In genomic region chr17:45478234-45478825, GRCm38 (mm10) we compare ENCODE assay signal across 9 mouse cellular contexts. TPM values are rescaled to one million over a fixed set of nuclear protein-coding genes. Genes with fewer than 3 reads are reported as not detected.
DNase-seq lines count a peak whose midpoint lies in the region; ATAC-seq and TF ChIP-seq lines count a peak whose summit lies in the region.
"Had no signal": no experiment of that assay in that cellular context is flagged by ENCODE, and none has a peak within 500 bp of the region (broad histone marks: within the 10 kb centered on the region; RNA-seq: fewer than 3 reads in every experiment).

No protein-coding gene starts in this region.

- 10% methylated on average over 12 of the region's 12 CpGs for WGBS in kidney, postnatal 0 days
- 5% methylated on average over 12 of the region's 12 CpGs for WGBS in liver, embryonic 12.5 days (ENCODE audit: insufficient replicate concordance)
- 28% methylated on average over 12 of the region's 12 CpGs for WGBS in neural tube, embryonic 11.5 days

- no peak for TF ChIP-seq POLR2A in testis, adult 2 months (IDR thresholded peaks at IDR 0.05; ENCODE audit: control insufficient read depth, low read depth, low read length)

- H3K27ac ChIP-seq in kidney, postnatal 0 days: no peak overlapping the region
- H3K27ac ChIP-seq in liver, embryonic 12.5 days: no peak overlapping the region
- no peak overlapping the region for H3K27ac ChIP-seq in neural tube, embryonic 11.5 days (ENCODE audit: low read depth, low read length)
- no peak overlapping the region for H3K27ac ChIP-seq in testis, adult 2 months (ENCODE audit: control insufficient read depth, insufficient read depth, low read depth, low read length)
- H3K27ac ChIP-seq: embryonic facial prominence, embryonic 13.5 days had no signal

- peaks cover 5% of the 10 kb centered on the region; the same call in 1 of the 2 replicates for H3K27me3 ChIP-seq in kidney, postnatal 0 days (ENCODE audit: insufficient read depth, low read length)
- peaks cover 50% of the 10 kb centered on the region for H3K27me3 ChIP-seq in liver, embryonic 12.5 days (replicated peaks)
- 0 out of 2 replicates have a peak, but pooled peaks cover 4% of the 10 kb centered on the region for H3K27me3 ChIP-seq in neural tube, embryonic 11.5 days (ENCODE audit: control insufficient read depth, insufficient read depth, low read length)
- H3K27me3 ChIP-seq in testis, adult 2 months (ENCODE audit: control insufficient read depth, insufficient read depth, low read length): no peaks in the 10 kb centered on the region

- peak; percentile 96 for TF ChIP-seq CTCF in kidney, postnatal 0 days (IDR thresholded peaks at IDR 0.05; ENCODE audit: low read depth)
- TF ChIP-seq CTCF in testis, adult 2 months (IDR thresholded peaks at IDR 0.05; ENCODE audit: control insufficient read depth, insufficient read depth, insufficient replicate concordance, low read depth, low read length): peak; percentile 98

- peak; percentile 76 for DNase-seq in 416B (ENCODE audit: low read depth)
- DNase-seq in adrenal gland, adult 18-20 months (ENCODE audit: low spot score in 2 of 2): peak; percentile 82 to 85
- DNase-seq in embryo, embryonic 10 days (ENCODE audit: low spot score): peak; percentile 86
- DNase-seq in kidney, postnatal 0 days (ENCODE audit: low spot score): peak; percentile 75
- peak; percentile 86 for DNase-seq in neural tube, embryonic 11.5 days (ENCODE audit: low spot score)

- no peak overlapping the region for H3K9ac ChIP-seq in kidney, postnatal 0 days (ENCODE audit: low read depth, low read length)
- H3K9ac ChIP-seq in liver, embryonic 12.5 days: no peak overlapping the region
- no peak overlapping the region for H3K9ac ChIP-seq in neural tube, embryonic 11.5 days (ENCODE audit: low read length)
- H3K9ac ChIP-seq: embryonic facial prominence, embryonic 13.5 days had no signal

- H3K36me3 ChIP-seq in kidney, postnatal 0 days (ENCODE audit: insufficient read depth, low read length): no peaks in the 10 kb centered on the region
- no peaks in the 10 kb centered on the region for H3K36me3 ChIP-seq in liver, embryonic 12.5 days
- H3K36me3 ChIP-seq in neural tube, embryonic 11.5 days (ENCODE audit: control insufficient read depth, insufficient read depth, low read length): no peaks in the 10 kb centered on the region
- H3K36me3 ChIP-seq in testis, adult 2 months (ENCODE audit: control insufficient read depth, insufficient read depth, low read length): no peaks in the 10 kb centered on the region; the same call in 1 of the 2 replicates
- H3K36me3 ChIP-seq: embryonic facial prominence, embryonic 13.5 days had no signal

- H3K9me3 ChIP-seq in kidney, postnatal 0 days (replicated peaks; ENCODE audit: low read length): no peaks in the 10 kb centered on the region
- H3K9me3 ChIP-seq in liver, embryonic 12.5 days (replicated peaks): no peaks in the 10 kb centered on the region
- no peaks in the 10 kb centered on the region for H3K9me3 ChIP-seq in neural tube, embryonic 11.5 days (ENCODE audit: control insufficient read depth, low read length)
- H3K9me3 ChIP-seq: embryonic facial prominence, embryonic 13.5 days had no signal

- H3K4me2 ChIP-seq in kidney, postnatal 0 days (ENCODE audit: low read length): no peak overlapping the region
- peak overlapping the region; percentile 33 for H3K4me2 ChIP-seq in liver, embryonic 12.5 days
- H3K4me2 ChIP-seq in neural tube, embryonic 11.5 days (ENCODE audit: low read depth): no peak overlapping the region
- H3K4me2 ChIP-seq: embryonic facial prominence, embryonic 13.5 days had no signal

- peak; percentile 76 for ATAC-seq in granulocyte monocyte progenitor cell, adult 5-6 weeks (replicated peaks; ENCODE audit: poor library complexity, severe bottlenecking)
- ATAC-seq in kidney, postnatal 0 days (replicated peaks; ENCODE audit: low FRiP score, low read depth): 0 out of 2 replicates have a peak, but pooled peaks have one; percentile 36
- ATAC-seq in liver, embryonic 12.5 days: no peak
- peak; percentile 54 for ATAC-seq in neural tube, embryonic 11.5 days (ENCODE audit: insufficient read depth, low FRiP score, low TSS enrichment)

- no peak overlapping the region for H3K4me3 ChIP-seq in kidney, postnatal 0 days (replicated peaks; ENCODE audit: low read depth, low read length)
- H3K4me3 ChIP-seq in liver, embryonic 12.5 days: no peak overlapping the region
- no peak overlapping the region for H3K4me3 ChIP-seq in neural tube, embryonic 11.5 days (ENCODE audit: low read depth, low read length)
- H3K4me3 ChIP-seq in testis, adult 2 months (ENCODE audit: control insufficient read depth, low read depth, low read length): no peak overlapping the region
- H3K4me3 ChIP-seq: embryonic facial prominence, embryonic 13.5 days had no signal

- no peaks in the 10 kb centered on the region for H3K4me1 ChIP-seq in kidney, postnatal 0 days (replicated peaks; ENCODE audit: insufficient read depth, low read length)
- H3K4me1 ChIP-seq in liver, embryonic 12.5 days: peaks cover 7% of the 10 kb centered on the region; the same call in 1 of the 2 replicates
- no peaks in the 10 kb centered on the region; the same call in 1 of the 2 replicates for H3K4me1 ChIP-seq in neural tube, embryonic 11.5 days (ENCODE audit: control insufficient read depth, insufficient read depth, low read length)
- H3K4me1 ChIP-seq in testis, adult 2 months (ENCODE audit: control insufficient read depth, insufficient read depth, low read length): peaks cover 11% of the 10 kb centered on the region

RNA-seq across cellular contexts. Expression of gene Spats1, which starts 3.1 kb away (rescaled TPM):
- not detected for total RNA-seq in adrenal gland, adult 18-20 months (2021)
- not detected in 2 replicates for total RNA-seq in granulocyte monocyte progenitor cell, adult 5-6 weeks (2014; fragmentation: Nextera tagmentation)
- 0.10 TPM in 1 of 2 replicates, not detected in the other for total RNA-seq in granulocyte monocyte progenitor cell, adult 5-6 weeks (2017)
- 0.17 and 0.39 TPM in 2 replicates for polyA plus RNA-seq in kidney, postnatal 0 days (2015; fragmentation: Nextera tagmentation; extraction: Ambion mirVana)
- 0.24 and 0.26 TPM in 2 replicates for polyA plus RNA-seq in liver, embryonic 12.5 days (2016; fragmentation: Nextera tagmentation; extraction: Ambion mirVana)
- 0.48 and 0.51 TPM in 2 replicates for polyA plus RNA-seq in neural tube, embryonic 11.5 days (2014; fragmentation: Nextera tagmentation; extraction: Ambion mirVana)
- polyA plus RNA-seq in testis, adult 2 months (2012; rRNA removed): 22.7 and 23.3 TPM in 2 replicates

RNA-seq across cellular contexts. Expression of gene Aars2, which starts 28.3 kb away (rescaled TPM):
- total RNA-seq in adrenal gland, adult 18-20 months (2021): 10 to 100 TPM; 15.8 to 17.3 TPM
- 5.5 and 7.3 TPM in 2 replicates for total RNA-seq in granulocyte monocyte progenitor cell, adult 5-6 weeks (2014; fragmentation: Nextera tagmentation)
- 8.3 and 12.1 TPM in 2 replicates for total RNA-seq in granulocyte monocyte progenitor cell, adult 5-6 weeks (2017)
- 11.5 and 13.8 TPM in 2 replicates for polyA plus RNA-seq in kidney, postnatal 0 days (2015; fragmentation: Nextera tagmentation; extraction: Ambion mirVana)
- 13.6 and 13.9 TPM in 2 replicates for polyA plus RNA-seq in liver, embryonic 12.5 days (2016; fragmentation: Nextera tagmentation; extraction: Ambion mirVana)
- polyA plus RNA-seq in neural tube, embryonic 11.5 days (2014; fragmentation: Nextera tagmentation; extraction: Ambion mirVana): 18.6 and 19.0 TPM in 2 replicates
- 19.3 and 23.4 TPM in 2 replicates for polyA plus RNA-seq in testis, adult 2 months (2012; rRNA removed)

RNA-seq across cellular contexts. Expression of gene Cdc5l, which starts 44.8 kb away (rescaled TPM):
- total RNA-seq in adrenal gland, adult 18-20 months (2021): 10 to 100 TPM; 39.9 to 40.9 TPM
- 61.9 and 82.9 TPM in 2 replicates for total RNA-seq in granulocyte monocyte progenitor cell, adult 5-6 weeks (2014; fragmentation: Nextera tagmentation)
- total RNA-seq in granulocyte monocyte progenitor cell, adult 5-6 weeks (2017): 118 and 137 TPM in 2 replicates
- 47.4 and 48.7 TPM in 2 replicates for polyA plus RNA-seq in kidney, postnatal 0 days (2015; fragmentation: Nextera tagmentation; extraction: Ambion mirVana)
- 39.3 and 40.2 TPM in 2 replicates for polyA plus RNA-seq in liver, embryonic 12.5 days (2016; fragmentation: Nextera tagmentation; extraction: Ambion mirVana)
- 84.0 and 84.4 TPM in 2 replicates for polyA plus RNA-seq in neural tube, embryonic 11.5 days (2014; fragmentation: Nextera tagmentation; extraction: Ambion mirVana)
- 9.3 and 9.8 TPM in 2 replicates for polyA plus RNA-seq in testis, adult 2 months (2012; rRNA removed)

RNA-seq across cellular contexts. Expression of gene Tcte1, which starts 44.9 kb away (rescaled TPM):
- total RNA-seq in adrenal gland, adult 18-20 months (2021): not detected
- total RNA-seq in granulocyte monocyte progenitor cell, adult 5-6 weeks (2014; fragmentation: Nextera tagmentation): not detected in 2 replicates
- total RNA-seq in granulocyte monocyte progenitor cell, adult 5-6 weeks (2017): not detected in 2 replicates
- polyA plus RNA-seq in kidney, postnatal 0 days (2015; fragmentation: Nextera tagmentation; extraction: Ambion mirVana): 0.07 and 0.15 TPM in 2 replicates
- 0.08 and 0.14 TPM in 2 replicates for polyA plus RNA-seq in liver, embryonic 12.5 days (2016; fragmentation: Nextera tagmentation; extraction: Ambion mirVana)
- polyA plus RNA-seq in neural tube, embryonic 11.5 days (2014; fragmentation: Nextera tagmentation; extraction: Ambion mirVana): 1.4 and 1.8 TPM in 2 replicates
- polyA plus RNA-seq in testis, adult 2 months (2012; rRNA removed): 261 and 281 TPM in 2 replicates

Comparison
In these comparisons a context has a peak if more than half of its experiments do, and no peak if none do; other contexts are left out.
1. RNA of gene Spats1, which starts 3.1 kb away (polyA plus RNA-seq): 22.7 to 23.3 TPM in testis, adult 2 months; 0.48 to 0.51 TPM in neural tube, embryonic 11.5 days, 0.17 to 0.39 TPM in kidney, postnatal 0 days and 0.24 to 0.26 TPM in liver, embryonic 12.5 days; every median in the first group is over 10 times any median in the second.
2. Peak in every context shown above with its lines, with median percentiles within 50 percentile points of each other: DNase-seq.